Mouse (Mus musculus) stomach, embryonic 15.5 days (tissue): ENCODE measurements around the gene Zmynd8. TPM values are rescaled to one million over a fixed set of nuclear protein-coding genes. Genes with fewer than 3 reads are reported as not detected.
A peak's percentile ranks its signal among the peaks of the same experiment; 100 is the strongest.
"Not testable (repeated sequence)": the region's sequence is repeated elsewhere in the genome, so short reads cannot be mapped to it uniquely, and the experiment has no call there.

Experiments
- ATAC-seq: fragments of 200-750 bp; cut with Nextera tagmentation; 2 replicates; pipeline ENCODE4 v1.8.0; 2017; ENCODE audit warnings: low read depth, moderate number of reproducible peaks, moderate TSS enrichment; ENCODE audit not compliant: insufficient read depth, low FRiP score
- H3K27ac ChIP-seq: fragments of 300-500 bp; sonication (generic); 2 replicates; pipeline ENCODE4 v1.5.1; 2015; ENCODE audit warnings: mild to moderate bottlenecking, inconsistent platforms
- H3K27me3 ChIP-seq: fragments of 300-500 bp; sonication (generic); replicated peaks from 2 replicates; pipeline ENCODE4 v1.6.1; 2015; ENCODE audit warnings: inconsistent platforms
- H3K36me3 ChIP-seq: fragments of 300-500 bp; sonication (generic); 2 replicates; pipeline ENCODE4 v1.6.1; 2015; ENCODE audit warnings: inconsistent platforms
- H3K4me1 ChIP-seq: fragments of 300-500 bp; sonication (generic); 2 replicates; pipeline ENCODE4 v1.6.1; 2015; ENCODE audit warnings: inconsistent platforms
- H3K4me2 ChIP-seq: fragments of 300-500 bp; sonication (generic); 2 replicates; pipeline ENCODE4 v1.6.1; 2015; ENCODE audit warnings: mild to moderate bottlenecking, inconsistent platforms
- H3K4me3 ChIP-seq: fragments of 300-500 bp; sonication (generic); replicated peaks from 2 replicates; pipeline ENCODE4 v1.5.1; 2015; ENCODE audit warnings: inconsistent platforms
- H3K9ac ChIP-seq: fragments of 300-500 bp; sonication (generic); 2 replicates; pipeline ENCODE4 v1.6.1; 2015; ENCODE audit warnings: inconsistent platforms
- H3K9me3 ChIP-seq: fragments of 300-500 bp; sonication (generic); 2 replicates; pipeline ENCODE4 v1.6.1; 2016; ENCODE audit warnings: inconsistent platforms
- WGBS: fragments of 180-500 bp; shearing (Covaris S2); methylation state at CpG from one replicate; pipeline ENCODE4 v1.1.7; 2015; 5-methylcytosine and 5-hydroxymethylcytosine counted together
- polyA plus RNA-seq: library from polyadenylated mRNA; unstranded; fragments of >200 nt; fragmentation: Nextera tagmentation; extraction: Ambion mirVana; gene quantifications from 2 replicates; pipeline ENCODE4 v1.2.1, GENCODE M21; 2015

The Zmynd8 gene
- polyA plus RNA-seq, 1 experiment from 2014 or later = 54.5 TPM

GRCm38 (mm10) chr2:165808179-165808975 is 90.4 kb downstream of the Zmynd8 start:
- peaks cover 56% of the 10 kb centered on the region for H3K36me3 ChIP-seq
- no peak overlapping the region for H3K9ac ChIP-seq
- 94% methylated on average over 12 of the region's 12 CpGs for WGBS
- H3K4me1 ChIP-seq = no peaks in the 10 kb centered on the region
- H3K4me2 ChIP-seq = no peak overlapping the region
- H3K27ac ChIP-seq = no peak overlapping the region
- H3K27me3 ChIP-seq = no peaks in the 10 kb centered on the region
- H3K4me3 ChIP-seq = no peak overlapping the region
- ATAC-seq = no peak
- H3K9me3 ChIP-seq = no peaks in the 10 kb centered on the region

GRCm38 (mm10) chr2:165800174-165800573 is 98.6 kb downstream of the Zmynd8 start:
- H3K9me3 ChIP-seq, H3K27ac ChIP-seq, H3K4me3 ChIP-seq, H3K4me2 ChIP-seq, ATAC-seq, H3K27me3 ChIP-seq, H3K9ac ChIP-seq, H3K4me1 ChIP-seq: not testable (repeated sequence)
- peaks cover 52% of the 10 kb centered on the region for H3K36me3 ChIP-seq
- 94% methylated on average over 3 of the region's 3 CpGs for WGBS

- no peak for ATAC-seq
- no peak overlapping the region for H3K27ac ChIP-seq
Measured at GRCm38 (mm10) chr2:165797876-165798275, 100.9 kb downstream of the Zmynd8 start.

GRCm38 (mm10) chr2:165793283-165793638 is 105.6 kb downstream of the Zmynd8 start:
- H3K36me3 ChIP-seq = peaks cover 68% of the 10 kb centered on the region

More at GRCm38 (mm10) chr2:165797876-165798275, 100.9 kb downstream of the Zmynd8 start:
- 59% methylated on average over 8 of the region's 8 CpGs for WGBS
- Histone ChIP-seq H3K36me3 (peaks cover 61% of the 10 kb centered on the region), H3K9ac (no peak overlapping the region), H3K27me3 (no peaks in the 10 kb centered on the region), H3K4me1 (no peaks in the 10 kb centered on the region), H3K4me3 (no peak overlapping the region), H3K4me2 (no peak overlapping the region), H3K9me3 (no peaks in the 10 kb centered on the region)

GRCm38 (mm10) chr2:165792431-165793282 is 106.2 kb downstream of the Zmynd8 start:
- WGBS = 88% methylated on average over 25 of the region's 25 CpGs
- Histone ChIP-seq H3K9me3 (no peaks in the 10 kb centered on the region), H3K4me3 (no peak overlapping the region), H3K4me1 (no peaks in the 10 kb centered on the region), H3K4me2 (no peak overlapping the region), H3K27me3 (no peaks in the 10 kb centered on the region), H3K9ac (no peak overlapping the region), H3K27ac (no peak overlapping the region), H3K36me3 (peaks cover 68% of the 10 kb centered on the region)
- no peak for ATAC-seq

More at GRCm38 (mm10) chr2:165793283-165793638, 105.6 kb downstream of the Zmynd8 start:
- Histone ChIP-seq H3K4me3 (no peak overlapping the region), H3K9me3 (no peaks in the 10 kb centered on the region), H3K4me2 (no peak overlapping the region), H3K4me1 (no peaks in the 10 kb centered on the region), H3K27ac (no peak overlapping the region), H3K9ac (no peak overlapping the region), H3K27me3 (no peaks in the 10 kb centered on the region)
- WGBS = 76% methylated on average over 3 of the region's 3 CpGs
- no peak for ATAC-seq

GRCm38 (mm10) chr2:165791657-165792056 is 107.2 kb downstream of the Zmynd8 start:
- Histone ChIP-seq H3K27ac (no peak overlapping the region), H3K4me1 (no peaks in the 10 kb centered on the region), H3K9me3 (no peaks in the 10 kb centered on the region), H3K4me3 (no peak overlapping the region), H3K36me3 (peaks cover 63% of the 10 kb centered on the region), H3K4me2 (no peak overlapping the region), H3K9ac (no peak overlapping the region), H3K27me3 (no peaks in the 10 kb centered on the region)
- WGBS = 57% methylated on average over 9 of the region's 9 CpGs
- no peak for ATAC-seq

GRCm38 (mm10) chr2:165791026-165791425 is 107.8 kb downstream of the Zmynd8 start:
- Histone ChIP-seq H3K27ac (no peak overlapping the region), H3K27me3 (no peaks in the 10 kb centered on the region), H3K4me3 (no peak overlapping the region), H3K9ac (no peak overlapping the region), H3K36me3 (peaks cover 60% of the 10 kb centered on the region), H3K9me3 (no peaks in the 10 kb centered on the region), H3K4me2 (no peak overlapping the region), H3K4me1 (no peaks in the 10 kb centered on the region)
- 46% methylated on average over 7 of the region's 7 CpGs for WGBS
- ATAC-seq = no peak

- H3K36me3 ChIP-seq = peaks cover 65% of the 10 kb centered on the region
- ATAC-seq = no peak
Measured at GRCm38 (mm10) chr2:165789667-165790066, 109.1 kb downstream of the Zmynd8 start.

GRCm38 (mm10) chr2:165788796-165789195 is 110.0 kb downstream of the Zmynd8 start:
- Histone ChIP-seq H3K9me3 (no peaks in the 10 kb centered on the region), H3K9ac (no peak overlapping the region), H3K4me2 (no peak overlapping the region), H3K27me3 (no peaks in the 10 kb centered on the region), H3K4me3 (no peak overlapping the region), H3K27ac (no peak overlapping the region), H3K4me1 (no peaks in the 10 kb centered on the region), H3K36me3 (peaks cover 65% of the 10 kb centered on the region)
- ATAC-seq = no peak
- 92% methylated on average over 9 of the region's 9 CpGs for whole genome bisulfite sequencing

More at GRCm38 (mm10) chr2:165789667-165790066, 109.1 kb downstream of the Zmynd8 start:
- no peak overlapping the region for H3K4me2 ChIP-seq
- H3K27me3 ChIP-seq = no peaks in the 10 kb centered on the region
- H3K9ac ChIP-seq = no peak overlapping the region
- H3K9me3 ChIP-seq = no peaks in the 10 kb centered on the region
- no peaks in the 10 kb centered on the region for H3K4me1 ChIP-seq
- no peak overlapping the region for H3K27ac ChIP-seq
- no peak overlapping the region for H3K4me3 ChIP-seq
- WGBS = 86% methylated on average over 3 of the region's 3 CpGs

GRCm38 (mm10) chr2:165788005-165788404 is 110.8 kb downstream of the Zmynd8 start:
- WGBS = 54% methylated on average over 11 of the region's 11 CpGs
- Histone ChIP-seq H3K36me3 (peaks cover 63% of the 10 kb centered on the region), H3K4me3 (no peak overlapping the region), H3K27ac (no peak overlapping the region), H3K4me2 (no peak overlapping the region), H3K9ac (no peak overlapping the region), H3K27me3 (no peaks in the 10 kb centered on the region), H3K4me1 (no peaks in the 10 kb centered on the region), H3K9me3 (no peaks in the 10 kb centered on the region)
- peak; percentile 21; the same call in 1 of the 2 replicates for ATAC-seq

GRCm38 (mm10) chr2:165786467-165786866 is 112.3 kb downstream of the Zmynd8 start:
- H3K9me3 ChIP-seq = no peaks in the 10 kb centered on the region
- H3K4me1 ChIP-seq = no peaks in the 10 kb centered on the region
- 78% methylated on average over 1 of the region's 1 CpGs for WGBS
- no peak overlapping the region for H3K4me2 ChIP-seq
- no peak overlapping the region for H3K27ac ChIP-seq
- ATAC-seq = no peak
- peaks cover 56% of the 10 kb centered on the region for H3K36me3 ChIP-seq
- no peak overlapping the region for H3K9ac ChIP-seq
- H3K4me3 ChIP-seq = no peak overlapping the region
- no peaks in the 10 kb centered on the region for H3K27me3 ChIP-seq
